Mouse (Mus musculus) layer of hippocampus, adult 8-10 months (tissue): ENCODE data around the gene Sac3d1. TPM values are rescaled to one million over a fixed set of nuclear protein-coding genes. Genes with fewer than 3 reads are reported as not detected.
A peak's percentile ranks its signal among the peaks of the same experiment; 100 is the strongest.

Source experiments
- DNase-seq, 2 experiments: peaks; one replicate each; pipeline ENCODE4 v3.0.0; 2022; ENCODE audit warnings: low spot score in 2 of 2
- total RNA-seq, 4 experiments: library from RNA; stranded (reverse); gene quantifications; 2 replicates each; pipeline ENCODE4 v1.2.4; 2022

Sac3d1 gene
- total RNA-seq, 4 experiments from 2014 or later, result 11.0 to 13.4 (median 12.9) TPM

- DNase-seq, result no peak
Measured at GRCm38 (mm10) chr19:6121761-6122160, 3.3 kb upstream of the Sac3d1 start.

GRCm38 (mm10) chr19:6118677-6119185, 281 bp upstream of the Sac3d1 start:
- no peak for DNase-seq

- DNase-seq, result no peak
Measured at GRCm38 (mm10) chr19:6117346-6117985, 984 bp downstream of the Sac3d1 start.

DNA sequence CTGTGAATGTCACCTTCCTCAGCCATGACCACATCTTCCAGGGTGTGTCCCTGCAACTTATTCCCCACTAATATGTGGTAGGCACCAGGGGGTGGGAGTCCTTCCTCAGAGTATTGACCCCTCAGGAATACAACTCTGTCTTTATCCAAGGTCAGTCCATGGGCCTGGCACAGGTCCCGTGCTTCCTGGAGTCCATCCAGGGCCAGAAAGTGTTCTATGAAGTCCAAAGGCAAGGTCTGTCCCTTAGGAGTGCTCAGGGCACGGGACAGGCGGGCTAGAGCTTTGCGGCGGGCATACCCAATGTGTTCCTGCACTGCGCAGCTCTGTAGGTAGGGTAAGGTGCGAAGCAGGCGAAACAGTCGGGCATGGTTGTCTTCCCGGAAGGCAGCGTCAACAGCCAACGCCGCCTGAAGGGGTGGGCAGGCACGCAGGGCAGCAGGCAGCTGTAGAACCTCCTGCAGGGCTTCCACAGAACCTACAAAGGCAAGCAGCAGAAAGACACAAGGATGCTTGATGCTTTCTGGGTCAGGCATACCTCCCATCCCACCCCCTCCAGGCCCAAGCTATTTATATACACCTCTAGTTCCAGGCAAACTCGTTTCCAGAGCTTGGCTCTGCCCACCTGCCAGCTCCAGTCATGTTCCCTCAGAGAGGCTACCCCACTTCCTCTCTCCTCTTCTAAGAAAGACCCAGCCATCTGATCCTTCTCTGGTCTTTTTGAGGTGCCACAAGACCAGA, 2.2 kb downstream of the Sac3d1 start:
- no peak for DNase-seq

DNA sequence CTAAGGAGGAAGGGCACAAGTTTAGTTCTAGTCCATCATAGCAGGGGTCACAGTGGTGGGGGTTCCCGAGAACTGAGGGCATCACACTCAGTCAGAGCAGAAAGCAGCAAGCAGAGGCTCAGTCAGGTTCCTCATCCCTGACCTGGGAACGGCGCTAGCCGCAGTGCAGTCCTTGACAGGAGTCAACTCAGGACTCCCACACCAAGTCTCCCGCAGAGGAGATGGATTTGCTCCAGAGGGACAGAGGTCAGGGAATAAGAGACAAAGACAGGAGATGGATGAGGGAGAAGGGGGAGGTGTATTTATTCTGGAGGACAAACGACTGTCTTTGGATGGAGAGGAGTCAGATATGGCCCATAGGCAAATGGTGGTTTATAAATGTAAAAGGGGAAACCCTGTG, 5.3 kb downstream of the Sac3d1 start:
- DNase-seq, result no peak

GRCm38 (mm10) chr19:6105586-6105985, 12.9 kb downstream of the Sac3d1 start, which contains the start of gene Naaladl1:
Naaladl1 (plus strand) TSS chr19:6105782.
- no peak for DNase-seq

- no peak for DNase-seq
Measured at GRCm38 (mm10) chr19:6104476-6104875, 14.0 kb downstream of the Sac3d1 start.

DNA sequence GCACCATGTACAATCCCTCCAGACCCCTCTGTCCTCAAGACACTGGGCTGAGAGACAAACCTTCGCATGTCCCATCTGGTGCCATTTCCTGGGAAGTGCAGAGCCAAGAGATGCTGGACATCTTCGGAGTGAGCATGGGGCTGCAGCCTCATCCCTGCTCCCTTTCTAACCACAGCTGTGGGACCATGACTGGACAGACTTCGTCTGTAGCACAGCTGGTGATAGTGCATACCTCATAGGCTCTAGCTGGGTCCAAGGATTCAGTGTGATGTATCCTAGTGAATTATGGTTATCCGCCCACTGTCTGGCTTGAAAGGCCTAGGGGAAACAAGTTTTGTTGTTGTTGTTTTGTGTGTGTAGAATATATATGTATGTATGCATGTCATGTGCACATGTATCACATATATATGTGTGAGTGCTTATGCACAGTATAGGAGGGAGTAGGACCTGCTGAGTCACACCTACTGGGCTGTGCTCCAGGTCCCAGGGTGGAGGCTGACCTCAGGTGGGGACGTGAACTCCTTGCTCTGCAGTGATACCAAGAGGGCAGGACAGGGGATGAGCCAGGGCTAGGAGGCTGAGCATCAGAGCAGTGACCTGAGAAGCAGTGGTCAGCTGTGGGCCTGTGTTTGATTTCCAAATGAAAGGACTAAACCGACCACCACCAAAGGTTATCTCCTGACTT, 16.1 kb downstream of the Sac3d1 start:
- no peak for DNase-seq

DNA sequence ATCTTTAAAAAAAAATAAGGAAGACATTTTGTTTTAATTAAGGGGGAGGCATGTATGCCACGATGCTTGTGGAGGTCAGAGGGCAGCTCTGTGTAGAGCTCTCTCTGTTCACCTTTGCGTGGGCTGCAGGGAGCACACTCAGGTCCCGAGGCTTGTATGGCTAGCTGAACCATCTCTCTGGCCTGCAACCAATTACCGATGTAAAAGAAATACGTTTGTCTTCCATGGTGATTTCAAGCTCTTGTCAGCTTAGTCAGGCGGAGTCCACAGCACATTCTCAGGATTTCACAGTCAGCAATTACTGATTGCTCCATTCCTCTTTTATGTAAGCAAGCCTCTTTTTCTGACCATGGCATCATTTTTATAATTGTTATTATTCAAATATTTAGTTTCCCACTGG, 17.3 kb downstream of the Sac3d1 start:
- no peak for DNase-seq

DNA sequence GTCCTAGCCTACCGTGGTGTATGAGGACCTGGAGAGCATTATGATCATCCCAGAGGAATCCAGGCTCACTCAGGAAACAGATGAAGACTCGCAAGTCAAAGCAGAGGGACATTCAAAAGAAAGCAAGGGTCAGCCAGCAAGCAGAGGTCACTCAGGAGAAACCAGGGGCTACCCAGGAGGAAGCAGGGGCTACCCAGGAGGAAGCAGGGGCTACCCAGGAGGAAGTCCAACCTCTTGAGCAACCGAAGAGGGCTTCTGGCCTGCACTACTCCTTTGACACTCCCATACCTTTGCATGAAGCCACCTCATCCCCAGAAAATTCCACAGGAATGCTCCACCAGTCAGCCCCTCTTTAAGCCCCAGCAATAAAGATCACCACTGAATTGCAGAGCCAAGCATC, 20.6 kb downstream of the Sac3d1 start:
- DNase-seq, result no peak

- DNase-seq, result no peak
Measured at GRCm38 (mm10) chr19:6094119-6094518, 24.3 kb downstream of the Sac3d1 start, which contains the start of gene AC131692.1. AC131692.1 (plus strand) TSS chr19:6094419.

GRCm38 (mm10) chr19:6088841-6089240, 29.6 kb downstream of the Sac3d1 start:
- no peak for DNase-seq

GRCm38 (mm10) chr19:6085417-6085879, 33.0 kb downstream of the Sac3d1 start:
- DNase-seq, result no peak

DNA sequence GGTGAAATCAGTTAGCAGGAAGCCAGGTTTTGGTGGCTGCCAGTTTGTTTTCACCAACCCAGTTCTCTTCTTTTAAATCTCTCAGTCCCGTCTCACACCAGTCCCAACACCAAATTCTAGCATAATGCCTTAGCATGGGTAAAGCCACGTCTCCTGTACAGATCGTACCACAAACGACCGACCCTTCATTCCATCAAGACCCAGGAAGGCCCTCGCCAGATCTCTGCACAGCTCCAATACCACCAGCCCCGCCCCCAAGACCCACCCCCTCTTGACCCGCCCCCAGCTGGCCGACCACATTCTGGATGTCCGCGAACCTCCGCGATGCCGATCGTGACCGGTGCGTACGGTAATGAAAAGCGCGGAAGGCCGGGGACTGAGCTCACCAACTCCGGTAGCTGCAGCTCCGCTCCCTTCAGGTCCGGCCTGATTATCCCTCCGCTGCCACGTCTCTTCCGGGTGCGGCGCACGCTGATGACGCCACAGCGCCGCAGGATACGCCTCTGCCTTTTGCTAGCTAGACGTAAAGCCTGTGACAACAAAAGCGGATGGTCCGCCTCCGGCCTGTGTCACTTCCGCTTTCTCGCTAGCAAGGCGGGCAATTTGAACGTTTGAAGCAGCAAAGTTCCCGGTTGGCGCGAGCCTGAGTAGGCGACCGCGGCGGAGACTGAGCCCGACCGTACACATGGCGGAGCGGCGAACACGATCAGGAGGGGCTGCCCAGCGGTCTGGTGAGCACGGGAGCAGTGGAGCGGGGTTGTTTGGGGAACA, 33.8 kb downstream of the Sac3d1 start, which contains the start of the genes Zfpl1 and Cdca5:
Gene Zfpl1, minus strand, starts transcription at position 479 of the 771 bp plus-strand sequence.
Gene Cdca5, plus strand, starts transcription at position 506 of the 771 bp plus-strand sequence.
- DNase-seq, result peak; percentile 96 to 97

DNA sequence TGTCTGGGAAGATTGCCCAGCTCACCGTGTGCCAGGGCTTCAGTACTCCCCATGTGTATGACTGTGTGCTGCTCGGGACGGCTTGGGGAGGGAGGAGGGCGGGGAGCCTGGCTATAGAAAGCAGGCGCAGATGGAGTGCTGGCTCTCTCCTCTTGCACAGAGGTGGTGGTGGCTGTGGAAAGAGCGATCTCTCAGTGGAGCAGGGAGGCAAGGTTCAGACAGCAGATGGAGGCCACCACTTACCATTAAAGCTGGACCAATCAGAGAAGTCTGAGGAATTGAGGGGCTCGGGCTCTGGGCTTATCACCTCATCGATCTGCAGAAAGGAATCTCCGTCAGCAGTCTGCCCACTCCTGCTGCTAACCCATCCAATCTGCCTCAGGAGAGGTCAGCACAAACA, 36.3 kb downstream of the Sac3d1 start, which contains the start of gene Gm28374:
Gene Gm28374, minus strand, starts transcription at position 101 of the 400 bp plus-strand sequence.
- DNase-seq, result no peak

DNA sequence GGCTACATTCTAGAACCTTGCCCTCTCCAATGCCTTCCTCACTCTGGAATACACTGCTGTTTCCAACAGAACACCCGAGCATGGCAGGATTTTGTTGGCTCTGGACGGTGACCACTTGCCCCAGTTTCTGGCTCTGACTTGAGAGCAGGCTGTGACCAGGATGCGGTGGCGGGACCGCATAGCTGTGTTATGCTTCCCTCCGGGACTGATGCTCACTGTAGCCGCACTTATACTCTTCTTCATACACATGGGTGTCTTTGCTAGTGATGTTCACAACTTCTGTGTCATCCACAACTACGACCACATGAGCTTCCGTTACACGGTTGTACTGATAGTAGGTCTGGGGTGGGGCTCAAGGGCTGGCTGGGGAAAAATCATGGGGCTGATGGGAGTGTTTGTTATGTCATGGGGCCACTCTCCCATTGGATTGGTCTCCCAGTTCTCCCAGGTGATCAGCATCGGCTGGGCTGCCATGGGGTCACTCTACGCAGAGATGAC, 38.4 kb downstream of the Sac3d1 start, which contains the start of gene Tmem262:
Gene Tmem262, plus strand, starts transcription at position 51 of the 498 bp plus-strand sequence.
- no peak for DNase-seq

DNA sequence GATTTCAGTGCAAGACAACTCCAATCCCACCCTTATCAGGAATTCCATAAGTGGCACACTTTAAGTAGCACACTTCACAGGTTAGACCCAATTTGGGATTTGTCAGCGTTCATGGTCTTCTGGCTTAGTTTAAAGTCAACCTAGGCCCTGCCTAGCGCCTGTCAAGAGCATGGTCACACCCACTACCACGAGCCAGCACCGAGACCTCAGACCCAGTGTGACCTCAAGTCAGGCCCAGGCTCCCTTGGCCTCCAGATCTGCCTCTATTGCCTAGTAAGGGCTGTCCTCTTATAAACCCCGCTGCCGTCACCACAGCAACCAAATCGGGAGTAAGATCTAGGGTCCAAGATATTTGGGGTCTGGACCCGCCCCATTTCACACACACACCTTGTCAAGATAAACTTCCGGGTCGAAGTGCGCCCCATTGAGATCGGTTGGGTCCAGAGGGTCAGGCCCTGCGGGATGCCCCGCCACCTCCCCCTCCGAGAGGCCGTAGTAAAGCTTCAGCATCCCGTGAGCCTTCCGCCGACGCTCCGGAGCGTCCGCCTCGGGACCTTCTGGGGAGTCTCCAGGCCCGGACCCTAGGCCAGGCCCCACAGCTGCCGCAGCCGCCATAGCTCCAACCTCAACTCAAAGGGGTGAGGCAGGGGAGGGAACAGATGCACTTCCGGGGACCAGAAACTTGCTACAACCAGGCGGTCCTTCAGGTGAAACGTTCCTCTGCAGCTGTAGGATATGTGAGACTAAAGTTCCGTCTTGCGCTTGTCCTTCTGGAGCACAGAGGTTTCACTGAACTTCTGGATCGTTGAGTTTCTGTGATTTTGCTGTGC, 41.7 kb downstream of the Sac3d1 start, which contains the start of gene Vps51:
Gene Vps51, minus strand, starts transcription at position 668 of the 830 bp plus-strand sequence.
- DNase-seq, result peak; percentile 78 to 88

GRCm38 (mm10) chr19:6073889-6074288, 44.6 kb downstream of the Sac3d1 start:
- no peak for DNase-seq

DNA sequence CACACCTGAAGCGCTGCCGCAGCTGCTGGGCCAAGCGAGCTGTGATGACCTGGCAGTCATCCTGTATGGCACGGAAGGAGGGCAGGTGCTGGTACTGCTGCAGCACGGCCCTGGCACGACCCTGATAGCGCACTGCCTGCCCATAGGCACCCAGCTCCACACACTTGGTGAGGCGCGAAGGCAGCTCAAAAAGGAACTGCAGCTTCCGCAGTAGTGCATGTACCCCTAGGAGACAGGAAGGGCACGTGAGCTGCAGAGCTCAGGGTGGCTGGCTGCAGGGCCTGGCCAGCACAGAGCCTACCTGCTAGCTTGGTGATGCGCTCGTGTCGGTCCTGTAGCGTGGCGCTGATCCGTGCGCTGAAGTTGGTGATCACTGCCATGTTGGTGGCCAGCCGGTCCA, 47.2 kb downstream of the Sac3d1 start:
- no peak for DNase-seq
